Mouse (Mus musculus) kidney, postnatal 0 days (tissue): ENCODE data around the gene Chaf1a. TPM values are rescaled to one million over a fixed set of nuclear protein-coding genes. Genes with fewer than 3 reads are reported as not detected.
"Not testable (repeated sequence)": the region's sequence is repeated elsewhere in the genome, so short reads cannot be mapped to it uniquely, and the experiment has no call there.

Source experiments
- ATAC-seq: fragments of 200-750 bp; cut with Nextera tagmentation; replicated peaks from 2 replicates; pipeline ENCODE4 v1.8.0; 2017; ENCODE audit warnings: low read depth, moderate number of reproducible peaks, moderate TSS enrichment, moderate library complexity; ENCODE audit not compliant: low FRiP score
- DNase-seq: peaks from one replicate; pipeline ENCODE4 v3.0.0-alpha.2; 2016; ENCODE audit warnings: low spot score
- H3K27ac ChIP-seq: fragments of 300-500 bp; sonication (generic); 2 replicates; pipeline ENCODE4 v1.5.1; 2014; ENCODE audit warnings: mild to moderate bottlenecking
- H3K27me3 ChIP-seq: fragments of 300-500 bp; sonication (generic); 2 replicates; pipeline ENCODE4 v1.6.1; 2014; ENCODE audit warnings: low read length, mixed read lengths; ENCODE audit not compliant: insufficient read depth
- H3K36me3 ChIP-seq: fragments of 300-500 bp; sonication (generic); 2 replicates; pipeline ENCODE4 v1.6.1; 2014; ENCODE audit warnings: low read length, mixed read lengths; ENCODE audit not compliant: insufficient read depth
- H3K4me1 ChIP-seq: fragments of 300-500 bp; sonication (generic); replicated peaks from 2 replicates; pipeline ENCODE4 v1.6.1; 2014; ENCODE audit warnings: antibody characterized with exemption, low read length, mixed read lengths; ENCODE audit not compliant: insufficient read depth
- H3K4me2 ChIP-seq: fragments of 300-500 bp; sonication (generic); 2 replicates; pipeline ENCODE4 v1.6.1; 2014; ENCODE audit warnings: mild to moderate bottlenecking, low read length, moderate library complexity, mixed read lengths
- H3K4me3 ChIP-seq: fragments of 300-500 bp; sonication (generic); replicated peaks from 2 replicates; pipeline ENCODE4 v1.5.1; 2014; ENCODE audit warnings: low read depth, low read length
- H3K9ac ChIP-seq: fragments of 300-500 bp; sonication (generic); 2 replicates; pipeline ENCODE4 v1.6.1; 2014; ENCODE audit warnings: low read depth, low read length
- H3K9me3 ChIP-seq: fragments of 300-500 bp; sonication (generic); replicated peaks from 2 replicates; pipeline ENCODE4 v1.6.1; 2016; ENCODE audit warnings: low read length, inconsistent platforms, mixed read lengths
- CTCF ChIP-seq: IDR thresholded peaks from 2 replicates; pipeline ENCODE4 v1.5.1; 2016; ENCODE audit warnings: antibody characterized with exemption, low read depth, mild to moderate bottlenecking, moderate library complexity
- WGBS: fragments of 180-500 bp; shearing (Covaris S2); extraction: QIAGEN DNeasy Blood & Tissue Kit; methylation state at CpG from one replicate; pipeline ENCODE4 v1.1.7; 2014; 5-methylcytosine and 5-hydroxymethylcytosine counted together
- polyA plus RNA-seq: library from polyadenylated mRNA; unstranded; fragments of >200 nt; fragmentation: Nextera tagmentation; extraction: Ambion mirVana; gene quantifications from 2 replicates; pipeline ENCODE4 v1.2.1, GENCODE M21; 2015

The Chaf1a gene
- polyA plus RNA-seq, 1 experiment from 2014 or later, result 11.1 TPM

- WGBS, result under 1% methylated on average over 35 of the region's 35 CpGs
- ATAC-seq, result peak; percentile 57
- peak within 1 kb of the TSS; percentile 58 for H3K4me2 ChIP-seq
Measured at GRCm38 (mm10) chr17:56074827-56075208, 34.6 kb downstream of the Chaf1a start, which contains the start of gene Ubxn6. TSS of gene Ubxn6 (minus strand) at chr17:56075028.

GRCm38 (mm10) chr17:56077523-56077922 lies 37.3 kb downstream of the Chaf1a start:
- no peak for ATAC-seq
- H3K27ac ChIP-seq, result no peak overlapping the region
- TF ChIP-seq CTCF, result no peak

More at GRCm38 (mm10) chr17:56074827-56075208, 34.6 kb downstream of the Chaf1a start, which contains the start of gene Ubxn6:
- Histone ChIP-seq H3K27ac (peak within 1 kb of the TSS; percentile 97), H3K36me3 (peaks cover 24% of the 10 kb centered on the region), H3K4me1 (peaks cover 4% of the 10 kb centered on the region; the same call in 1 of the 2 replicates), H3K9ac (peak within 1 kb of the TSS; percentile 74), H3K27me3 (no peaks in the 10 kb centered on the region), H3K4me3 (peak within 1 kb of the TSS; percentile 57), H3K9me3 (no peaks in the 10 kb centered on the region)
- peak; percentile 59 for TF ChIP-seq CTCF
- DNase-seq, result peak; percentile 99

GRCm38 (mm10) chr17:56078361-56078760 lies 38.1 kb downstream of the Chaf1a start:
- WGBS, result 63% methylated on average over 9 of the region's 9 CpGs
- not testable (repeated sequence) for H3K27ac ChIP-seq, DNase-seq

More at GRCm38 (mm10) chr17:56077523-56077922, 37.3 kb downstream of the Chaf1a start:
- H3K4me2 ChIP-seq, result no peak overlapping the region
- peaks cover 17% of the 10 kb centered on the region for H3K4me1 ChIP-seq
- no peak for DNase-seq
- 0 out of 2 replicates have a peak, but pooled peaks cover 6% of the 10 kb centered on the region for H3K36me3 ChIP-seq
- WGBS, result 92% methylated on average over 5 of the region's 5 CpGs
- H3K9ac ChIP-seq, result no peak overlapping the region
- no peak overlapping the region for H3K4me3 ChIP-seq
- H3K9me3 ChIP-seq, result no peaks in the 10 kb centered on the region
- no peaks in the 10 kb centered on the region for H3K27me3 ChIP-seq

GRCm38 (mm10) chr17:56078880-56079795 lies 38.9 kb downstream of the Chaf1a start, which contains the start of gene Hdgfl2:
TSS of gene Hdgfl2 (plus strand) at chr17:56079634.
- peak within 1 kb of the TSS; percentile 44; the same call in 1 of the 2 replicates for H3K27ac ChIP-seq
- peak; percentile 94 for ATAC-seq
- H3K4me2 ChIP-seq, result peak within 1 kb of the TSS; percentile 88
- peaks cover 4% of the 10 kb centered on the region; the same call in 1 of the 2 replicates for H3K36me3 ChIP-seq
- H3K9ac ChIP-seq, result peak within 1 kb of the TSS; percentile 87
- TF ChIP-seq CTCF, result no peak
- WGBS, result under 1% methylated on average over 60 of the region's 61 CpGs
- DNase-seq, result peak; percentile 100
- no peaks in the 10 kb centered on the region for H3K27me3 ChIP-seq
- no peaks in the 10 kb centered on the region for H3K9me3 ChIP-seq
- peaks cover 12% of the 10 kb centered on the region for H3K4me1 ChIP-seq
- H3K4me3 ChIP-seq, result peak within 1 kb of the TSS; percentile 84

More at GRCm38 (mm10) chr17:56078361-56078760, 38.1 kb downstream of the Chaf1a start:
- H3K4me1 ChIP-seq, result peaks cover 17% of the 10 kb centered on the region
- not testable (repeated sequence) for H3K27me3 ChIP-seq, H3K36me3 ChIP-seq, H3K9me3 ChIP-seq, ATAC-seq, H3K9ac ChIP-seq
- H3K4me3 ChIP-seq, result peak overlapping the region; percentile 16; the same call in 1 of the 2 replicates
- peak overlapping the region; percentile 36 for H3K4me2 ChIP-seq

GRCm38 (mm10) chr17:56079921-56080320 lies 39.7 kb downstream of the Chaf1a start:
- Histone ChIP-seq H3K4me2 (peak overlapping the region; percentile 88), H3K36me3 (peaks cover 4% of the 10 kb centered on the region; the same call in 1 of the 2 replicates), H3K9me3 (no peaks in the 10 kb centered on the region), H3K9ac (peak overlapping the region; percentile 87), H3K27ac (peak overlapping the region; percentile 44; the same call in 1 of the 2 replicates), H3K4me3 (peak overlapping the region; percentile 84), H3K27me3 (no peaks in the 10 kb centered on the region), H3K4me1 (peaks cover 12% of the 10 kb centered on the region)
- no peak for ATAC-seq
- TF ChIP-seq CTCF, result no peak
- peak; percentile 2 for DNase-seq
- 1% methylated on average over 11 of the region's 11 CpGs for WGBS

DNA sequence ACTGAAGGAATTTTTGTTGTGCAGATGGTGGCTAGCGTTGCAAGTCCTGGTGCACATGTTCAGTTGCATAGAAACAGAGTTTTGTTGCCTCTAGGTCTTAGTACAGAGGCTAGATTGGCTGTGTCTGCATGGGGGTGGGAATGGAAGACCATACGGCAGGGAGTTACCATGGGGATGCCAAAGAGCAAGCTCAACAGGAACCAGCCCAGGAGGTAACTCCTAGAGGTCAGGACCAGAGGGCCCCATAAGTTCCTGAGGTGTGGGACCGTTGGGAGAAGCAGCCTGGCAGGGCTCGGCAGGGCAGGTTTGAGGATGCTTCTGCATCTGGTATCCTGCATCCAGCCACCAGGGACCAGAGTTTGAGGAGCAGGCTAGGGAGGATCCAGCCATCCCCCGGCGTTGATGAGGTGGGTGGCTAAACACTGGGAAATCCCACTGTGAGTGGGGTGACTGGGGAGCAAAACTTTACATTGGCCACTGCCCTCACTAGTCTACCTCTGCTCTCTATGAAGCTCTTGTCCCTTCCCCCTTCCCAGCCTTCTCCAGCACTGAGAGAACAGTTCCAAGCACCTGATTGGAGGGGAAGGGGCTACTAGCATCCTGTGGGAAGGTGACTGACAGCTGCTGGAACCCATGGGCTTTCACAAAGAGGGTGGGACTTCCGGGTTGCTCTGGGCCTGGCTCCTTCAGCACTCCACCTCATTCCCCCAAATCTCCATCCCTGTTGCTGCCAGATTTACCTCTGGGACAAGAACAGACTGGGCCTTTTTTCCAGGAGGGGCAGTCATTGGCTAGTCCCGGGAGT lies 40.7 kb downstream of the Chaf1a start:
- Histone ChIP-seq H3K9ac (peak overlapping the region; percentile 87), H3K4me1 (peaks cover 12% of the 10 kb centered on the region), H3K4me2 (peak overlapping the region; percentile 88), H3K36me3 (peaks cover 4% of the 10 kb centered on the region; the same call in 1 of the 2 replicates), H3K27ac (no peak overlapping the region), H3K4me3 (peak overlapping the region; percentile 84), H3K9me3 (no peaks in the 10 kb centered on the region), H3K27me3 (no peaks in the 10 kb centered on the region)
- no peak for TF ChIP-seq CTCF
- peak; percentile 95 for DNase-seq
- 7% methylated on average over 8 of the region's 8 CpGs for WGBS
- ATAC-seq, result no peak; the same call in 1 of the 2 replicates
